Mouse (Mus musculus): ENCODE results near the gene Fkbpl. TPM values are rescaled to one million over a fixed set of nuclear protein-coding genes. Genes with fewer than 3 reads are reported as not detected.

Gene Fkbpl
- polyA plus RNA-seq, 1 experiment from 2014 or later: 24.4 TPM

Other genes starting within 250 kb of the Fkbpl start
- 0.40 TPM in 1 of 3 replicates, not detected in the others for gene BC051142, start 245.9 kb upstream of the Fkbpl start, polyA plus RNA-seq (2018)
- gene Btnl4, start 167.4 kb upstream of the Fkbpl start, polyA plus RNA-seq (2018): 0.16 TPM in 1 of 3 replicates, not detected in the others
- 0.09 to 0.27 TPM in 2 of 3 replicates, not detected in the other for gene Btnl6, start 127.4 kb upstream of the Fkbpl start, polyA plus RNA-seq (2018)
- gene Notch4, start 80.5 kb upstream of the Fkbpl start, polyA plus RNA-seq (2018): 0.08 to 0.30 TPM (median 0.11 TPM) in 3 replicates
- 124 to 167 TPM (median 152 TPM) in 3 replicates for gene Gpsm3, start 55.0 kb upstream of the Fkbpl start, polyA plus RNA-seq (2018)
- gene Pbx2, start 53.5 kb upstream of the Fkbpl start, polyA plus RNA-seq (2018): 44.7 to 64.2 TPM (median 45.7 TPM) in 3 replicates
- 0.22 to 0.38 TPM (median 0.27 TPM) in 3 replicates for gene Ager, start 46.9 kb upstream of the Fkbpl start, polyA plus RNA-seq (2018)
- gene Rnf5, start 41.1 kb upstream of the Fkbpl start, polyA plus RNA-seq (2018): 45.1 to 50.3 TPM (median 47.5 TPM) in 3 replicates
- gene Agpat1, start 40.5 kb upstream of the Fkbpl start, polyA plus RNA-seq (2018): 67.5 to 77.3 TPM (median 76.0 TPM) in 3 replicates
- gene Egfl8, start 28.8 kb upstream of the Fkbpl start, polyA plus RNA-seq (2018): 0.14 to 0.69 TPM (median 0.28 TPM) in 3 replicates
- 71.0 to 95.1 TPM (median 79.6 TPM) in 3 replicates for gene Ppt2, start 16.3 kb upstream of the Fkbpl start, polyA plus RNA-seq (2018)
- 0.16 to 0.25 TPM in 2 of 3 replicates, not detected in the other for gene Prrt1, start 15.2 kb upstream of the Fkbpl start, polyA plus RNA-seq (2018)
- gene Atf6b, start 2.4 kb downstream of the Fkbpl start, polyA plus RNA-seq (2018): 31.4 to 62.2 TPM (median 57.9 TPM) in 3 replicates
- gene Tnxb, start 25.8 kb downstream of the Fkbpl start, polyA plus RNA-seq (2018): not detected in 3 replicates
- 0.21 to 1.4 TPM (median 0.32 TPM) in 3 replicates for gene C4b, start 99.1 kb downstream of the Fkbpl start, polyA plus RNA-seq (2018)
- not detected in 3 replicates for gene Cyp21a1, start 159.8 kb downstream of the Fkbpl start, polyA plus RNA-seq (2018)
- gene Stk19, start 192.2 kb downstream of the Fkbpl start, polyA plus RNA-seq (2018): 23.5 to 36.5 TPM (median 28.1 TPM) in 3 replicates
- gene Dxo, start 192.3 kb downstream of the Fkbpl start, polyA plus RNA-seq (2018): 13.6 to 19.8 TPM (median 15.8 TPM) in 3 replicates
- gene Skiv2l, start 205.4 kb downstream of the Fkbpl start, polyA plus RNA-seq (2018): 16.7 to 36.7 TPM (median 23.6 TPM) in 3 replicates
- 46.9 to 59.7 TPM (median 52.1 TPM) in 3 replicates for gene Nelfe, start 205.6 kb downstream of the Fkbpl start, polyA plus RNA-seq (2018)
- 2.6 to 6.4 TPM (median 4.7 TPM) in 3 replicates for gene Cfb, start 217.8 kb downstream of the Fkbpl start, polyA plus RNA-seq (2018)
- 5.4 to 6.2 TPM (median 5.5 TPM) in 3 replicates for gene Zbtb12, start 234.7 kb downstream of the Fkbpl start, polyA plus RNA-seq (2018)
- not detected in 3 replicates for gene Gm20547, start 237.3 kb downstream of the Fkbpl start, polyA plus RNA-seq (2018)

Measured in macrophage (primary cell).